Mouse (Mus musculus) intestine, postnatal 0 days (tissue): Measurements from ENCODE around the gene Adamts2. TPM values are rescaled to one million over a fixed set of nuclear protein-coding genes. Genes with fewer than 3 reads are reported as not detected.
A peak's percentile ranks its signal among the peaks of the same experiment; 100 is the strongest.

Source experiments
- ATAC-seq: fragments of 200-750 bp; cut with Nextera tagmentation; 2 replicates; pipeline ENCODE4 v1.8.0; 2017; ENCODE audit warnings: mild to moderate bottlenecking, moderate TSS enrichment, moderate library complexity
- H3K27ac ChIP-seq: fragments of 300-500 bp; sonication (generic); 2 replicates; pipeline ENCODE4 v1.5.1; 2014; ENCODE audit warnings: mild to moderate bottlenecking, low read depth, low read length, moderate library complexity
- H3K27me3 ChIP-seq: fragments of 300-500 bp; sonication (generic); replicated peaks from 2 replicates; pipeline ENCODE4 v1.6.1; 2014; ENCODE audit warnings: low read length, mixed read lengths; ENCODE audit not compliant: control insufficient read depth, insufficient read depth
- H3K36me3 ChIP-seq: fragments of 300-500 bp; sonication (generic); 2 replicates; pipeline ENCODE4 v1.6.1; 2014; ENCODE audit warnings: mild to moderate bottlenecking, moderate library complexity; ENCODE audit not compliant: control insufficient read depth, insufficient read depth
- H3K4me1 ChIP-seq: fragments of 300-500 bp; sonication (generic); replicated peaks from 2 replicates; pipeline ENCODE4 v1.6.1; 2014; ENCODE audit warnings: antibody characterized with exemption, low read length, mixed read lengths; ENCODE audit not compliant: control insufficient read depth, insufficient read depth
- H3K4me2 ChIP-seq: fragments of 300-500 bp; sonication (generic); replicated peaks from 2 replicates; pipeline ENCODE4 v1.6.1; 2014; ENCODE audit warnings: low read depth, mild to moderate bottlenecking, moderate library complexity
- H3K4me3 ChIP-seq: fragments of 300-500 bp; sonication (generic); 2 replicates; pipeline ENCODE4 v1.5.1; 2014; ENCODE audit warnings: low read depth, low read length
- H3K9ac ChIP-seq: fragments of 300-500 bp; sonication (generic); 2 replicates; pipeline ENCODE4 v1.6.1; 2014; ENCODE audit warnings: mild to moderate bottlenecking, low read depth, low read length
- H3K9me3 ChIP-seq: fragments of 300-500 bp; sonication (generic); 2 replicates; pipeline ENCODE4 v1.6.1; 2016; ENCODE audit warnings: mixed run types; ENCODE audit not compliant: control insufficient read depth
- CTCF ChIP-seq: sonication (generic); IDR thresholded peaks from 2 replicates; pipeline ENCODE4 v1.5.1; 2016; ENCODE audit warnings: low read depth, mild to moderate bottlenecking, control low read depth, antibody characterized with exemption, moderate library complexity
- WGBS: fragments of 180-500 bp; shearing (Covaris S2); extraction: QIAGEN DNeasy Blood & Tissue Kit; methylation state at CpG from one replicate; pipeline ENCODE4 v1.1.7; 2014; 5-methylcytosine and 5-hydroxymethylcytosine counted together
- polyA plus RNA-seq: library from polyadenylated mRNA; unstranded; fragments of >200 nt; fragmentation: Nextera tagmentation; extraction: Ambion mirVana; gene quantifications from 2 replicates; pipeline ENCODE4 v1.2.1, GENCODE M21; 2015

Gene Adamts2
- polyA plus RNA-seq, 1 experiment from 2014 or later = 4.6 TPM

DNA sequence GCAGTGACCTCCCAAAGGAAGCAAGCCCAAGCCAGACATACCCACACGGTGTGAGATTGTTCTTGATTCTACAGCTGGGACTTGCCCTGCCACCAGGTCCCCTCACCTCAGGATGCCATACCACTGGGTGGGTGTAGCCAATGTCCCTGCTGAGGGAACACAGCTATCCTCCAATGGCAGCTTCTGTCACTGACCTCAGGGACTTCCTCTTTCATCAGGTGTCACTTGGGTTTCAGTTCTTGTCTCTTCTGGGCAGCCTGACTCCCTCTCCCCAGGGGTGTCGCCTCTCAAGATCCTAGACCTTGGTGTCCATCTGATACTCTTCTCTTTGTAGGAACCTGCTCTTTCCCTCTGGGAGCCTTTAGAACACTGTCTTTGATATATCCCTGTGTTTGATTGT, 28.6 kb downstream of the Adamts2 start:
- Histone ChIP-seq H3K27ac (no peak overlapping the region), H3K9ac (no peak overlapping the region), H3K27me3 (no peaks in the 10 kb centered on the region), H3K9me3 (no peaks in the 10 kb centered on the region), H3K4me3 (no peak overlapping the region), H3K36me3 (no peaks in the 10 kb centered on the region), H3K4me2 (no peak overlapping the region), H3K4me1 (no peaks in the 10 kb centered on the region)
- no peak for TF ChIP-seq CTCF
- ATAC-seq = no peak
- 74% methylated on average over 2 of the region's 2 CpGs for WGBS

GRCm38 (mm10) chr11:50632270-50632669, 30.4 kb downstream of the Adamts2 start:
- WGBS = 37% methylated on average over 4 of the region's 4 CpGs
- ATAC-seq = 0 out of 2 replicates have a peak, but pooled peaks have one; percentile 22
- no peak overlapping the region for H3K4me2 ChIP-seq
- no peaks in the 10 kb centered on the region for H3K27me3 ChIP-seq
- H3K9me3 ChIP-seq = no peaks in the 10 kb centered on the region
- no peak for TF ChIP-seq CTCF
- no peak overlapping the region for H3K4me3 ChIP-seq
- no peak overlapping the region for H3K9ac ChIP-seq
- no peaks in the 10 kb centered on the region for H3K36me3 ChIP-seq
- H3K4me1 ChIP-seq = no peaks in the 10 kb centered on the region
- no peak overlapping the region for H3K27ac ChIP-seq

DNA sequence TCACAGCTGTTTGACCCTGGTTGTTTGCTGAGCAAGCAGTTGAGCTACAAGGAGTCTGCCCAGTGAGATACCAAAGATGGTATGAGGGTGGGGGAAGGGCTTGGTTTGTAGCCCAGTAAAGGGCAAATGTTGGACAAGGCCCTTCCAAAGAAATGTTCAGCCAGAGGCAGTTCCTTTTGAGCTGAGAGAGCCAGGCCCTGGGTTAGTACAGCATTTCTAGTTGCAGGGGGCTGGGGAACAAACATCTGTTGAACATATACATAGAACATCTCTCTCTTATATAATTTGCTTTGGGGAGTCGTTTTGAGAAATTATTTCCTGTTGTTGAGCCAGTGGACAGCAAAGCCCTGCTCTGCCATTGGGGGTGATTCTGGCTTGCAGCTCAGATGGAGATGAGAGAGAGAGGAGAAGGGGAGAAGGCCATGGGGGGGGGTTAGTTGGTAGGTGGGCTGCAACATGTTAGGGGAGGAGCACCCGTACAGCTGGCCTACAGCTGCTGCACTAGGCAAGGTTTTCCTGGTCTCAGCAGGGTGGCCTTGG, 33.2 kb downstream of the Adamts2 start:
- Histone ChIP-seq H3K9ac (no peak overlapping the region), H3K9me3 (no peaks in the 10 kb centered on the region), H3K36me3 (no peaks in the 10 kb centered on the region), H3K4me3 (no peak overlapping the region), H3K27ac (no peak overlapping the region), H3K4me1 (no peaks in the 10 kb centered on the region), H3K4me2 (no peak overlapping the region), H3K27me3 (no peaks in the 10 kb centered on the region)
- 62% methylated on average over 2 of the region's 2 CpGs for WGBS
- no peak for ATAC-seq
- TF ChIP-seq CTCF = no peak

GRCm38 (mm10) chr11:50637026-50637425, 35.1 kb downstream of the Adamts2 start:
- no peaks in the 10 kb centered on the region for H3K9me3 ChIP-seq
- no peaks in the 10 kb centered on the region for H3K36me3 ChIP-seq
- 94% methylated on average over 11 of the region's 11 CpGs for WGBS
- ATAC-seq = no peak
- no peak for TF ChIP-seq CTCF
- no peak overlapping the region for H3K4me3 ChIP-seq
- H3K4me2 ChIP-seq = no peak overlapping the region
- H3K27me3 ChIP-seq = no peaks in the 10 kb centered on the region
- no peak overlapping the region for H3K27ac ChIP-seq
- H3K4me1 ChIP-seq = no peaks in the 10 kb centered on the region
- no peak overlapping the region for H3K9ac ChIP-seq

DNA sequence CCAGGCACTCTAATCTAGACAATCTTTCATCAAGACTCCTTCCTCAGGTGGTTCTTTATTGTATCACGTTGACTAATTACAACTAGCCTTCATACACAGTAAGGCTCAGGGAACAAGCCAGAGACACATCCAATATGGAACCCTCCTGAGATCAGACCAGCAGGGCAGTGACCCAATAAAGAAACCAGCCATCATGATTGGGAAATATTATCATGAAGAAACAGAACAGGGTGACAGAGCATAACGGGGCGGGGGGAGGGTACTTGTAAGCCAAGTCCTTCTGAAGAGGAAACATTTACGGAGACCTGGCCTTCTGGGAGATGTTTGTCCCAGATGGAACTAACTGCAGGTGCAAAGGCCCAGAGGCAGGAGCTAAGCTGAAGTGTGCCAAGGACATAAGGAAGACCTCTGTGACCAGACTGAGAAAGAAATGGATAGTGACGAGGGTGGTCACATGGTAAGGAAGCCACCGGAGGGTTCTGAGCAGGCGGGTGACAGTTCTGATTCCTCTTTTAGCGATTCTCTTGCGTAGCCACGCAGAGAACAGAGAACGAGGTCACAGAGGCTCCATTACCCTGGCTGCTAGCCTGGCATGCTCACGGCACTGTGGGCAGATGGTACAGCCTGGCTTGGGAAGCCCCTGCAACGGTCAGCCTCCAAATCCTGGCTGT, 36.4 kb downstream of the Adamts2 start:
- WGBS = 93% methylated on average over 13 of the region's 13 CpGs
- H3K36me3 ChIP-seq = no peaks in the 10 kb centered on the region
- no peaks in the 10 kb centered on the region for H3K9me3 ChIP-seq
- no peak overlapping the region for H3K9ac ChIP-seq
- H3K4me1 ChIP-seq = no peaks in the 10 kb centered on the region
- H3K27me3 ChIP-seq = no peaks in the 10 kb centered on the region
- no peak overlapping the region for H3K4me2 ChIP-seq
- no peak overlapping the region for H3K4me3 ChIP-seq
- no peak overlapping the region for H3K27ac ChIP-seq
- TF ChIP-seq CTCF = no peak
- ATAC-seq = no peak

DNA sequence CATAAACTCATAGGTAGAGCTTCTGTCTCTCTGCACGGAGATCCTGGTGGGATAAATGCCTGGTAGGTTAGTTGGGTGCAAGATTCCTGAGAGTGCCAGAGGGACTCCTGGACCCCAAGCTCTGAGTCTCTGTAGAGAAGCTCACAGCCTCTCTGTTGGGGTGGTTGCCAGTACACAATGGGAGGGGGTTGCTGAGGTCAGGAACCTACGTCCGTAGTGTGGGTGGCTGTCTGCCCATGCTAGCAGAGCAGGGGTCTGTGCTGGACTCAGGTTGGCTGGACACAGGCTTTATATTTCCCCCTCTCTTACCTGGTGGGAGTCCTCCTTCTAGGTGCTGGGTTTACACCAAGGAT, 37.0 kb downstream of the Adamts2 start:
- no peak for TF ChIP-seq CTCF
- Histone ChIP-seq H3K36me3 (no peaks in the 10 kb centered on the region), H3K9ac (no peak overlapping the region), H3K27ac (no peak overlapping the region), H3K4me2 (no peak overlapping the region), H3K4me1 (no peaks in the 10 kb centered on the region), H3K4me3 (no peak overlapping the region), H3K9me3 (no peaks in the 10 kb centered on the region), H3K27me3 (no peaks in the 10 kb centered on the region)
- ATAC-seq = no peak
- 76% methylated on average over 3 of the region's 3 CpGs for WGBS

GRCm38 (mm10) chr11:50642583-50642982, 40.7 kb downstream of the Adamts2 start:
- WGBS = 16% methylated on average over 3 of the region's 3 CpGs
- Histone ChIP-seq H3K4me1 (no peaks in the 10 kb centered on the region), H3K27ac (no peak overlapping the region), H3K36me3 (no peaks in the 10 kb centered on the region), H3K27me3 (no peaks in the 10 kb centered on the region), H3K9ac (no peak overlapping the region), H3K9me3 (no peaks in the 10 kb centered on the region), H3K4me3 (no peak overlapping the region), H3K4me2 (no peak overlapping the region)
- no peak for ATAC-seq
- TF ChIP-seq CTCF = no peak
